In genomic region chr16:35016491-35016890, GRCm38 (mm10) we compare ENCODE assay signal across 19 mouse cellular contexts.
"Had no signal": no experiment of that assay in that cellular context is flagged by ENCODE, and none has a peak within 500 bp of the region (broad histone marks: within the 10 kb centered on the region; RNA-seq: fewer than 3 reads in every experiment).

No protein-coding gene starts in this region.

- H3K4me3 ChIP-seq: liver, embryonic 15.5 days; lung, embryonic 15.5 days; megakaryocyte, embryonic 14.5 days; midbrain, embryonic 13.5 days; midbrain, embryonic 15.5 days; neural tube, embryonic 12.5 days; stomach, embryonic 15.5 days had no signal

- H3K9me3 ChIP-seq: liver, embryonic 15.5 days; lung, embryonic 15.5 days; midbrain, embryonic 13.5 days; midbrain, embryonic 15.5 days; neural tube, embryonic 12.5 days; stomach, embryonic 15.5 days had no signal

- H3K27me3 ChIP-seq: stomach, embryonic 15.5 days had no signal

- H3K4me1 ChIP-seq: liver, embryonic 15.5 days; lung, embryonic 15.5 days; midbrain, embryonic 13.5 days; midbrain, embryonic 15.5 days; neural tube, embryonic 12.5 days; stomach, embryonic 15.5 days had no signal

- DNase-seq: liver, postnatal 0 days; lung, adult 2 months; lung, postnatal 14 days; lung, postnatal 36 days; right cerebral cortex, postnatal 14 days; thymus, adult 2 months; thymus, postnatal 25 days; thymus, postnatal 4 days had no signal

- ATAC-seq: liver, postnatal 0 days; lung, postnatal 0 days; midbrain, embryonic 13.5 days; midbrain, embryonic 15.5 days had no signal

- H3K9ac ChIP-seq: liver, embryonic 15.5 days; liver, postnatal 0 days; lung, embryonic 15.5 days; midbrain, embryonic 13.5 days; midbrain, embryonic 15.5 days; neural tube, embryonic 12.5 days; stomach, embryonic 15.5 days had no signal

- H3K27ac ChIP-seq: liver, embryonic 15.5 days; lung, embryonic 15.5 days; macrophage; midbrain, embryonic 13.5 days; midbrain, embryonic 15.5 days; neural tube, embryonic 12.5 days; stomach, embryonic 15.5 days; stomach, postnatal 0 days had no signal

- H3K4me2 ChIP-seq: liver, embryonic 15.5 days; lung, embryonic 15.5 days; midbrain, embryonic 11.5 days; midbrain, embryonic 13.5 days; midbrain, embryonic 15.5 days; neural tube, embryonic 12.5 days; stomach, embryonic 15.5 days had no signal

- H3K36me3 ChIP-seq: liver, embryonic 15.5 days; lung, embryonic 15.5 days; midbrain, embryonic 13.5 days; midbrain, embryonic 15.5 days; neural tube, embryonic 12.5 days; stomach, embryonic 15.5 days had no signal
